Mouse (Mus musculus) CD4-positive, CD25-positive, alpha-beta regulatory T cell, adult 9 weeks (primary cell): Measurements from ENCODE around the gene Rps27. TPM values are rescaled to one million over a fixed set of nuclear protein-coding genes. Genes with fewer than 3 reads are reported as not detected.

Experiments
- polyA plus RNA-seq: library from polyadenylated mRNA; unstranded; fragments of 100-300 nt; shearing (Covaris generic); gene quantifications from one replicate; pipeline ENCODE4 v1.2.1, GENCODE M21; 2017

Rps27 gene
- polyA plus RNA-seq: 3,559 TPM

GRCm38 (mm10) chr3:90213377-90213866 is at the start of gene Rps27, which contains the start of gene Rab13:
TSS of gene Rps27 (minus strand) at chr3:90213651.
TSS of gene Rab13 (plus strand) at chr3:90213695.

GRCm38 (mm10) chr3:90253653-90254418 is 40.4 kb upstream of the Rps27 start, which contains the start of gene Crtc2:
TSS of gene Crtc2 (plus strand) at chr3:90254163.

GRCm38 (mm10) chr3:90247960-90248745 is 34.7 kb upstream of the Rps27 start, which contains the start of gene Slc39a1:
TSS of gene Slc39a1 (plus strand) at chr3:90248172.

GRCm38 (mm10) chr3:90242984-90243775 is 29.7 kb upstream of the Rps27 start, which contains the start of gene Creb3l4:
TSS of gene Creb3l4 (minus strand) at chr3:90243512.

GRCm38 (mm10) chr3:90231507-90232333 is 18.3 kb upstream of the Rps27 start, which contains the start of gene Jtb:
TSS of gene Jtb (plus strand) at chr3:90231597.

Other genes with a start within 250 kb of the Rps27 start
- 116 TPM for gene Hax1, start 214.9 kb downstream of the Rps27 start, polyA plus RNA-seq
- gene 4933434E20Rik, start 162.0 kb downstream of the Rps27 start, polyA plus RNA-seq: 171 TPM
- 266 TPM for gene Ubap2l, start 161.0 kb downstream of the Rps27 start, polyA plus RNA-seq
- 1,011 TPM for gene Tpm3, start 141.0 kb downstream of the Rps27 start, polyA plus RNA-seq
- 0.74 TPM for gene Nup210l, start 109.5 kb downstream of the Rps27 start, polyA plus RNA-seq
- 0.31 TPM for gene Rab13, start within 50 bp of the Rps27 start, polyA plus RNA-seq
- gene Jtb, start 17.9 kb upstream of the Rps27 start, polyA plus RNA-seq: 220 TPM
- 0.17 TPM for gene Creb3l4, start 29.9 kb upstream of the Rps27 start, polyA plus RNA-seq
- gene Slc39a1, start 34.5 kb upstream of the Rps27 start, polyA plus RNA-seq: 3.7 TPM
- 76.0 TPM for gene Crtc2, start 40.5 kb upstream of the Rps27 start, polyA plus RNA-seq
- gene Dennd4b, start 51.5 kb upstream of the Rps27 start, polyA plus RNA-seq: 44.5 TPM
- 13.5 TPM for gene Gatad2b, start 79.5 kb upstream of the Rps27 start, polyA plus RNA-seq
- 0.40 TPM for gene Slc27a3, start 176.3 kb upstream of the Rps27 start, polyA plus RNA-seq
- gene Ints3, start 220.0 kb upstream of the Rps27 start, polyA plus RNA-seq: 41.4 TPM